Mouse (Mus musculus) kidney, adult 2 months (tissue): Measurements from ENCODE around the gene Slc39a11.

Experiments
- CTCF ChIP-seq: fragments of 200-500 bp; conservative IDR thresholded peaks from 2 replicates; pipeline ENCODE4 v1.5.1; 2011; ENCODE audit warnings: low read depth, mild to moderate bottlenecking, control low read depth, low read length, moderate library complexity, mixed read lengths; ENCODE audit not compliant: insufficient read depth, insufficient read length
- POLR2A ChIP-seq: fragments of 200-500 bp; IDR thresholded peaks from one replicate; pipeline ENCODE4 v1.6.1; 2011; ENCODE audit warnings: low read depth, low read length, control low read depth

DNA sequence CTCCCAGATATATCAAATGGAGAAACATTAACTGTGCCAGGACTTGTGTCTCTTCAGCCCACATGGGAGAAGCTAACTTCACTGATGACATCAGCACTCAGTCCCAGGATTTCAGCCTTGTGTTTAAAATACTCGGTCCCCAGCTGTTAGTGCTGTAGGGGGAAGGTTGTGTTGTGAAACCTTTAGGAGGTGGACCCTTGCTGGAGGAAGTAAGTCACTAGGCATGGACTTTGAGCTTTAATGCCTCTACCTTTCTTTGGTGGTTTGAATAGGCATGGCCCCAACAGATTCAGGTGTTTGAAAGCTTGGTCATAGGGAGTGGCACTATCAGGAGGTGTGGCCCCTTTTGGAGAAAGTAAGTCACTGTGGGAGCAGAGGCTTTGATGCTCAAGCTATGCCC lies 80.9 kb downstream of the Slc39a11 start:
- TF ChIP-seq POLR2A (no peak), CTCF (no peak)
